Mouse (Mus musculus) spleen, adult 2 months (tissue): Measurements from ENCODE around the gene Tbl3.

Experiments used
- CTCF ChIP-seq: fragments of 200-500 bp; IDR thresholded peaks from 2 replicates; pipeline ENCODE4 v1.5.1; 2011; ENCODE audit warnings: mild to moderate bottlenecking, inconsistent platforms; ENCODE audit not compliant: insufficient read depth, insufficient read length, insufficient replicate concordance; ENCODE audit errors: extremely low read depth
- POLR2A ChIP-seq: fragments of 200-500 bp; IDR thresholded peaks from 2 replicates; pipeline ENCODE4 v1.6.1; 2011; ENCODE audit warnings: low read depth, low read length, inconsistent platforms

- no peak for TF ChIP-seq POLR2A
- TF ChIP-seq CTCF: no peak
Observed at GRCm38 (mm10) chr17:24752415-24753394, 45.2 kb upstream of the Tbl3 start, which contains the start of gene Hs3st6.
